Mouse (Mus musculus): Measurements from ENCODE around the gene Megf8.

DNA sequence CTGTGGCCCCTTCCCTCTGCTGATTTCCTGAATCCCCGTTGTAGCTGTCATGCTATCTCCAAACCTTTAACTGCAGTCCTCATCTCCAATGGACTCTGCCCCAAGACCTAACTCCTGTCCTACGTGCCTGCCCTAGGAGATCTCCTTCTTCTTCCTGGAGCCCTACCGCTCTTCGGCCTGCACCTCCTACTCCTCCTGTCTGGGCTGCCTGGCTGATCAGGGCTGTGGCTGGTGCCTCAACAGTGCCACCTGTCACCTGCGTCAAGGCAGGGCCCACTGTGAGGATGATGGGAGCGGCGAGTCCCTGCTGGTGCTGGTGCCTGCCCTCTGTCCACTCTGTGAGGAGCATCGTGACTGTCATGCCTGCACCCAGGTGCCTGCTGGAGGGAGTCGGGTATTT, 22.4 kb downstream of the Megf8 start:
- TF ChIP-seq POLR2A (IDR thresholded peaks at IDR 0.05; ENCODE audit: insufficient read depth, low read depth, low read length): no peak
- TF ChIP-seq CTCF (IDR thresholded peaks at IDR 0.05; ENCODE audit: insufficient read depth, low read depth, low read length): no peak

All from olfactory bulb, adult 2 months (tissue).